Mouse (Mus musculus) stomach, postnatal 0 days (tissue): ENCODE measurements at regions not wholly inside any gene's neighbourhood (a gene's known extent, or its start where the extent isn't known, plus 50 kb on each side); places are given as distances from the start of the nearest gene placed in this dataset.

ENCODE experiments used
- CTCF ChIP-seq: IDR thresholded peaks from 2 replicates; pipeline ENCODE4 v1.5.1; 2016; ENCODE audit warnings: antibody characterized with exemption, low read depth, mild to moderate bottlenecking, moderate library complexity
- EP300 ChIP-seq: optimal IDR thresholded peaks from 2 replicates; pipeline ENCODE3; 2016; ENCODE audit warnings: antibody characterized with exemption

DNA sequence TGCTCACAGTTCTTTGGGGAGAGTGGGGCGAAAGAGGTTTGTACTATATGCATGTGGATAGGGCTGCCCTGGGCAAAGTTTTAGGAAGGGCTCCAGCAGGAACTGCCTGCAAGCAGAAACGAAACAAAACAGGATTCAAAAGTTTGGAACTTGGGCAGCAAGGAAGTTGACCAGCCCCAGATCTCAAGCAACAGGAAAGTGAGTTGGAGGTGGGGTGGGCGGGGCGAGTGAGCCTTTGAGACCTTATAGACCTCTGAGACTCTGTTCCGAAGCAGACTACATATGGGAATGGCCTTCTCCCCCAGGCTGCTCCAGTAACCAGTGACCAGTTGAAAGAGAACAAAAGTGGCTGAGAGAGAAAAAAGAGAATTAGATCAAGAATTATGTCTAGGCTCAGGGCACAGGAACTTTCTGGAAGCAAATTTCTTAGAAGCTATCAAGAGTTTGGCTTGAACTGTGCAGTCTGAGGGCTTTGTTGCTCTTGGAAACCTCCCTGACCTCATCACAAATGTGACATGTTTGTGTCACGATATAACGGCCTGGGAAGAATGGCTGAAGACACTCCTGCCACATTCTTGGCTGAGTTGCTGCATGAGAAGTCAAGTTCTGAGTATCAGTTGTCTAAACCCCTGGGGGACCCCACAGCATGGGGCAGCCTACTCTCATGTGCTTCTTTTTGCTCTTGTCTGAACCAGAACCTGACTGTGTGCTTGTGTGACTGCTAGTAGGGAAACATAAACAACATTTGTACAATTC, 156.4 kb downstream of the Tmx1 start:
- no peak for TF ChIP-seq CTCF
- no peak for TF ChIP-seq EP300
